Mouse (Mus musculus): ENCODE data around the gene Rgs13. TPM values are rescaled to one million over a fixed set of nuclear protein-coding genes. Genes with fewer than 3 reads are reported as not detected.

The Rgs13 gene
- total and polyA plus RNA-seq, 3 experiments, result 149 to 1,247 (median 698) TPM

DNA sequence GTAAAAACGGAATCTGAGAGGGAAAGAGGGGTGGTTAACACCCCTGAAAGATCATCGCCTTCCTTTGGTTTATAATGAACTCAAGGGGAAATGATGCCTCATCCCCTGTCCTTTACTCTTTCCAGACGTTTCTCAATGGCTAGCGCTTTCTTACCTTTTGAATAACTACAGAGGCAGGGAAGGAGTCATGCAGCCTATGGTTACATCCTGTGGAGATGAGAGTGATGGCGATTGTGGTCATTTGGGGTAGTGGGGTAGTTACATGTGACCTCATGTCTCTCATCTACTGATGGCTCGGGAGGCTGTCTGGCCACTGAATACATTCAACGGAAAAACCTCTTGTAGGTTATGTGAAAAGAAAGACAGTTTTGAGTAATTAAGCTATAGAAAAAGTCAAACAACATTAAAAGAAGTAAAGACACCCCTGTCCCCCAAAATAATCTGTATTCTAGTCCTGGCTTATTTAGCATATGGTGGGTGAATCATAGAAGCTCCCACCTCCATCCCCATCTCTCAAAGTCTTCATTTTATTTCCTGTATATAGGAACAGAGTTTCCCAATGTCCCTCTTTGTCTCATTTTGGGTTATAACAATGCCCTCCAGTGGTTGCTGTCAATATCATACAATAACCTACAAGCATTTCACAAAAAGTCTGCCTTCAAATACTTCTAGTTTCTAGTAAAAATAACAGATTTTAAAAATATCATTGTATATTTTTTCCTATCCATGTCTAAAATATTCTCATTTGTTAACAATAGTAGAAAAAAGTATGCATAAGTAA is 29.3 kb upstream of the Rgs13 start:
- Histone ChIP-seq H3K4me3 (replicated peaks in 1 of 3; ENCODE audit: low read depth in 2 of 3, low read length in 2 of 3, poor library complexity in 1 of 3) (no peak overlapping the region), H3K27ac (ENCODE audit: insufficient read depth, low read depth) (no peak overlapping the region), H3K4me1 (ENCODE audit: control insufficient read depth in 1 of 2, insufficient read depth in 2 of 2) (peaks cover 3 to 44% of the 10 kb centered on the region in 2 experiments; a peak in 2 of 4 replicates), H3K79me2 (replicated peaks; ENCODE audit: control insufficient read depth, extremely low read depth, insufficient read depth, poor library complexity, severe bottlenecking) (no peaks in the 10 kb centered on the region), H3K9ac (ENCODE audit: insufficient read depth, low read depth) (no peak overlapping the region), H3K4me2 (ENCODE audit: insufficient read depth, low read depth, poor library complexity, severe bottlenecking) (peak overlapping the region; percentile 74; the same call in 1 of the 2 replicates), H3K9me3 (replicated peaks; ENCODE audit: low read length) (no peaks in the 10 kb centered on the region), H3K27me3 (replicated peaks) (no peaks in the 10 kb centered on the region), H3K36me3 (replicated peaks in 1 of 2; ENCODE audit: control insufficient read depth in 1 of 2, insufficient read depth in 1 of 2, low read length in 1 of 2) (no peaks in the 10 kb centered on the region)
- in situ Hi-C loops (cut with MboI; ENCODE audit: low pct_ligation_motif_present, low pct_unique_long_range_greater_than_20kb, low sequenced_read_pairs), result no loop called here
- dilution Hi-C loops (cut with MboI; ENCODE audit: extremely low pct_ligation_motif_present, extremely low pct_unique_long_range_greater_than_20kb, low sequenced_read_pairs), result no loop called here
- DNase-seq (ENCODE audit: extremely low read depth), result no peak
- no peak for TF ChIP-seq ELF1 (IDR thresholded peaks at IDR 0.05; ENCODE audit: low read depth, low read length)
- TF ChIP-seq RAD21 (IDR thresholded peaks at IDR 0.05; ENCODE audit: low read depth, low read length), result peak; percentile 66
- TF ChIP-seq CTCF (conservative IDR thresholded peaks at IDR 0.05 in 1 of 2, IDR thresholded peaks at IDR 0.05 in 1 of 2; ENCODE audit: low read depth in 2 of 2, low read length in 2 of 2), result peak in 1 of 2 experiments; percentile 65; a peak in 2 of 4 replicates
- TF ChIP-seq CHD1 (IDR thresholded peaks at IDR 0.05; ENCODE audit: low read depth, low read length), result no peak
- no peak for TF ChIP-seq CHD2 (IDR thresholded peaks at IDR 0.05; ENCODE audit: low read length)
- no peak for TF ChIP-seq MXI1 (IDR thresholded peaks at IDR 0.05; ENCODE audit: low read depth, low read length)
- peak; percentile 57 for TF ChIP-seq SMC3 (IDR thresholded peaks at IDR 0.05; ENCODE audit: low read depth, low read length)
- no peak for TF ChIP-seq MAFK (IDR thresholded peaks at IDR 0.05; ENCODE audit: insufficient replicate concordance, low read length)

DNA sequence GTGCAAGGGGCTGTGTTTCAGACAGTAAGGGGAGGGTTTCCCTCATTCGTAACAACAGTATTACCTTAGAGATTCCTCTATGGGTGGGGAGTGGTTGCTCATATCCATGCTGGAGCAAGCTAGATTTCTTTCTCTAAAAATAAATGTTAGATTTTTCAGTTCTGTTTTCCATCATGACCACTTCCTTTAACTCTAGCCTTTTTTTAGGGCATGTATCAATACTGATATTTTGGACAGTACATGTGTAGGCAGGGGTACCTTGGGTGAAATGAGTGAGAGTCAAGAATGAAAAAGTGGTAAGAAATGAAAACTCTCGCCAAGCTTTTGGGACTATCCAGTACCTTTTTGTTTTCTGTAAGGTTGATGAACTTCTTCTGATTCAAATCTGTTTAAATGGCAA is 27.6 kb upstream of the Rgs13 start:
- Histone ChIP-seq H3K4me2 (ENCODE audit: insufficient read depth, low read depth, poor library complexity, severe bottlenecking) (no peak overlapping the region; the same call in 1 of the 2 replicates), H3K79me2 (replicated peaks; ENCODE audit: control insufficient read depth, extremely low read depth, insufficient read depth, poor library complexity, severe bottlenecking) (no peaks in the 10 kb centered on the region), H3K9ac (ENCODE audit: insufficient read depth, low read depth) (no peak overlapping the region), H3K27me3 (replicated peaks) (no peaks in the 10 kb centered on the region), H3K36me3 (replicated peaks in 1 of 2; ENCODE audit: control insufficient read depth in 1 of 2, insufficient read depth in 1 of 2, low read length in 1 of 2) (no peaks in the 10 kb centered on the region), H3K4me3 (replicated peaks in 1 of 3; ENCODE audit: low read depth in 2 of 3, low read length in 2 of 3, poor library complexity in 1 of 3) (no peak overlapping the region), H3K9me3 (replicated peaks; ENCODE audit: low read length) (no peaks in the 10 kb centered on the region), H3K4me1 (ENCODE audit: control insufficient read depth in 1 of 2, insufficient read depth in 2 of 2) (peaks cover 3 to 58% of the 10 kb centered on the region in 2 experiments; a peak in 2 of 4 replicates), H3K27ac (ENCODE audit: insufficient read depth, low read depth) (no peak overlapping the region)
- dilution Hi-C loops (cut with MboI; ENCODE audit: extremely low pct_ligation_motif_present, extremely low pct_unique_long_range_greater_than_20kb, low sequenced_read_pairs), result no loop called here
- DNase-seq (ENCODE audit: extremely low read depth), result peak; percentile 67
- TF ChIP-seq MAFK (IDR thresholded peaks at IDR 0.05; ENCODE audit: insufficient replicate concordance, low read length), result peak; percentile 36; the same call in 1 of the 2 replicates
- peak; percentile 85 for TF ChIP-seq IRF4 (IDR thresholded peaks at IDR 0.05; ENCODE audit: low read depth, low read length)
- TF ChIP-seq SIN3A (IDR thresholded peaks at IDR 0.05; ENCODE audit: low read length), result no peak
- peak; percentile 55 for TF ChIP-seq JUN (IDR thresholded peaks at IDR 0.05; ENCODE audit: insufficient read depth, low read depth, low read length)
- peak; percentile 85 for TF ChIP-seq ETS1 (conservative IDR thresholded peaks at IDR 0.05; ENCODE audit: low read depth, low read length)
- TF ChIP-seq MAZ (IDR thresholded peaks at IDR 0.05; ENCODE audit: low read depth, low read length), result no peak
- TF ChIP-seq MYC (IDR thresholded peaks at IDR 0.05; ENCODE audit: low read depth, low read length), result no peak
- TF ChIP-seq MEF2A (IDR thresholded peaks at IDR 0.05; ENCODE audit: borderline replicate concordance, low read depth, low read length), result peak; percentile 97
- TF ChIP-seq BHLHE40 (IDR thresholded peaks at IDR 0.05; ENCODE audit: low read depth, low read length), result peak; percentile 86
- TF ChIP-seq TBP (conservative IDR thresholded peaks at IDR 0.05; ENCODE audit: low read depth, low read length), result 0 out of 2 replicates have a peak, but pooled peaks have one; percentile 43
- peak; percentile 89 for TF ChIP-seq EP300 (IDR thresholded peaks at IDR 0.05; ENCODE audit: low read length)
- in situ Hi-C loops (cut with MboI; ENCODE audit: low pct_ligation_motif_present, low pct_unique_long_range_greater_than_20kb, low sequenced_read_pairs), result no loop called here
